Mouse (Mus musculus) G1E (cell line): ENCODE data around the gene Lmna. TPM values are rescaled to one million over a fixed set of nuclear protein-coding genes. Genes with fewer than 3 reads are reported as not detected.

Experiments
- ATAC-seq: 2 replicates; pipeline ENCODE4 v1.8.0; 2016; ENCODE audit warnings: mild to moderate bottlenecking; ENCODE audit not compliant: insufficient number of reproducible peaks, poor library complexity, low FRiP score, severe bottlenecking; ENCODE audit errors: extremely low read depth
- DNase-seq: peaks from one replicate; pipeline ENCODE4 v3.0.0; 2012; ENCODE audit warnings: low spot score
- H3K27me3 ChIP-seq: 2 replicates; pipeline ENCODE4 v1.6.1; 2012; ENCODE audit warnings: mild to moderate bottlenecking, low read length, inconsistent platforms; ENCODE audit not compliant: insufficient read depth
- H3K36me3 ChIP-seq: replicated peaks from 2 replicates; pipeline ENCODE3; 2012; ENCODE audit warnings: mild to moderate bottlenecking, inconsistent platforms
- H3K4me1 ChIP-seq: 2 replicates; pipeline ENCODE4 v1.6.1; 2012; ENCODE audit warnings: low read depth, low read length, inconsistent platforms, mixed read lengths; ENCODE audit not compliant: insufficient read depth
- H3K4me3 ChIP-seq: 2 replicates; pipeline ENCODE4 v1.5.1; 2012; ENCODE audit warnings: low read depth, mild to moderate bottlenecking, inconsistent platforms, low read length, moderate library complexity, mixed read lengths
- H3K9me3 ChIP-seq: replicated peaks from 2 replicates; pipeline ENCODE4 v1.6.1; 2012; ENCODE audit warnings: inconsistent platforms
- CTCF ChIP-seq: IDR thresholded peaks from 2 replicates; pipeline ENCODE4 v1.5.1; 2012; ENCODE audit warnings: low read depth, low read length, inconsistent platforms, mixed read lengths
- GATA1 ChIP-seq: IDR thresholded peaks from 2 replicates; pipeline ENCODE4 v1.6.1; 2012; ENCODE audit warnings: borderline replicate concordance, low read length, inconsistent platforms, mixed read lengths
- GATA2 ChIP-seq: IDR thresholded peaks from 2 replicates; pipeline ENCODE4 v1.6.1; 2012; ENCODE audit warnings: low read depth, low read length, inconsistent platforms, borderline replicate concordance
- POLR2AphosphoS5 ChIP-seq: IDR thresholded peaks from 2 replicates; pipeline ENCODE4 v1.6.1; 2012; ENCODE audit warnings: low read depth, low read length, inconsistent platforms; ENCODE audit not compliant: insufficient replicate concordance
- TAL1 ChIP-seq: conservative IDR thresholded peaks from 2 replicates; pipeline ENCODE4 v1.6.1; 2012; ENCODE audit warnings: low read depth, low read length, inconsistent platforms, mixed read lengths
- polyA plus RNA-seq: library from polyadenylated mRNA; stranded (reverse); fragments of >175 nt; gene quantifications from 2 replicates; pipeline ENCODE4 v1.2.3, GENCODE M21; 2012
- total RNA-seq, 2 experiments: library from RNA; stranded (forward) in 1 of 2; stranded (reverse) in 1 of 2; fragments of 200-1000 nt in 1 of 2; fragments of >200 nt in 1 of 2; fragmentation: Nextera tagmentation in 1 of 2; gene quantifications; 2 replicates each; pipeline ENCODE4 v1.2.3; 2014 to 2017

The Lmna gene
- total and polyA plus RNA-seq, 3 experiments = 72.1 to 336 (median 98.2) TPM

DNA sequence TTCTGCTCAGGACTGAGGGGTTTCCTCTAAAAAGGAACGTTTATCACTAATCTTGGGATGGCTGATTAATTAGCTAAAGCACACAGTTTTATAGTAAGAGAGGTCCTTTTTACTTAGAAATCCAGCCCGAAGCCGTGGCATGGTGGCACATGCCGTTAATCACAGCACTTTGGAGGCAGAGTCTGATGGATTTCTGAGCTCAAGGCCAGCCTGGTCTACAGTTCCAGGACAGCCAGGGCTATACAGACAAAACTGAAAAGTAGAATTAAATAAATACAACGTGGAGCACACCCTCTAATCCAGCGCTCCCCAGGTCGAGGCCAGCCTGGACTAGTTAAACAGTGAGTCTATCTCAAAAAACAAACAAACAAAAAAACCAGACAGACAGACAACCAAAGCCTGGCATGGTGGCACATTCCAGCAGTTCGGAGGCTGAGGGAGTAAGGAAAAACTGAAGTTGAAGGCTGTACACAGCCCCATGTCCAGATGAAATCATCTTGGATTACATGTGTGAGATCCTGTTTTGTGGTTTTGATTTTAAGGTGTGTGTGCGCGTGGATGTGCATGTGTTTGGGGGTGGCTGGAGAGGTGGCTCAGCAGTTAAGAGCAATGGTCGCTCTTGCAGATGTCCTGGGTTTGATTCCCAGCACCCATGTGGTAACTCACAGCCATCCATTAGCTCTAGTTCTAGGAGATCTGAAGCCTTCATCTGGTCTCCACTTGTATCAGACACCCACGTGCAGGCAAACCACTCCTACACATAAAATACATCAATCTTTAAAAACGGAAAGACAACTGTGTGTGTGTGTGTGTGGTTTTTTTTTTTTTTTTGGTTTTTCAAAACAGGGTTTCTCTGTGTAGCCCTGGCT is 899 bp upstream of the Lmna start:
- H3K36me3 ChIP-seq = peaks cover 7% of the 10 kb centered on the region
- no peaks in the 10 kb centered on the region for H3K27me3 ChIP-seq
- H3K9me3 ChIP-seq = no peaks in the 10 kb centered on the region
- TF ChIP-seq TAL1 (no peak), POLR2AphosphoS5 (no peak), GATA1 (no peak), CTCF (no peak), GATA2 (no peak)
- peaks cover 97% of the 10 kb centered on the region for H3K4me1 ChIP-seq
- DNase-seq = no peak
- ATAC-seq = no peak
- H3K4me3 ChIP-seq = peak overlapping the region; percentile 70; the same call in 1 of the 2 replicates

DNA sequence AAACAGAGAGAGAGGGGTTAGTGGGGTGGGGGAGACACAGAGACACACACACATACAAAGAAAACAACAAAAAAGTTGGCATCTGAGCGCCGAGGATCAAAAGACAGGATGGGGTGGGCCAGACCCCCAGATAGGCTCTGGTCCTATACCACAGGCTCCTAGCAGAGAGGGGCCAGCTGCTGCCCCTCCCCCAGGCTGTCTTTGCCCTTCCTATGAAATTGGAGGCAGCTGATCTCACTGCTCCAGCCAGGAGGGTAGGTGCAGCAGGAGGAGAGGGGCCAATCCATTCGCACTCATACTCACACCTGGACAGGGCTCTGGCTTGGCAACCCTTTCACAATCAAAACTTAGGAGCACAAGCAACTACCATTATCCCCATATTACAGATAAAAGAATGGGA is 506 bp downstream of the Lmna start:
- Histone ChIP-seq H3K4me1 (peaks cover 97% of the 10 kb centered on the region), H3K27me3 (no peaks in the 10 kb centered on the region), H3K36me3 (peaks cover 7% of the 10 kb centered on the region), H3K4me3 (peak overlapping the region; percentile 70), H3K9me3 (no peaks in the 10 kb centered on the region)
- ATAC-seq = no peak
- DNase-seq = no peak
- TF ChIP-seq CTCF = no peak
- no peak for TF ChIP-seq GATA2
- no peak for TF ChIP-seq GATA1
- no peak for TF ChIP-seq POLR2AphosphoS5
- TF ChIP-seq TAL1 = no peak

DNA sequence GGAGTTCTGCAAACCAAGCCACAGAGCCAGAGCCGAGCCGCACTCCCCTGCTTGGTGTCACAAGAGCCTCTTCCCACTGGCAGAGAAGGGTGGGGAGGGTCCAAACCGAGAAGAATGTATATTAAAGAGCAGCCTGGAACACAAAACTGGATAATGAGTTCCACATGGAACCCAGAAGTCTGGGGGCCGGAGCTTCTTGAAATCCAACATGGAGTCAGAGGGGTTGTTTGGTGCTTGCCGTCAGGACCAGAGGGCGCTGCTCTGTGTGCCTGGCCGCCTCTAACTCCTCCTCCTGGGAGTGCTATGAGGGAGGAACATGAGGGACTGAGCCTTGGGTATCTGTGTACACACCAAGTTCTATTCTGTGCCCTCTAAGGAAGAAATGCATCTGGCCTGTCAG is 4.0 kb downstream of the Lmna start:
- Histone ChIP-seq H3K36me3 (peaks cover 11% of the 10 kb centered on the region), H3K4me1 (peaks cover 96% of the 10 kb centered on the region), H3K27me3 (no peaks in the 10 kb centered on the region), H3K9me3 (no peaks in the 10 kb centered on the region), H3K4me3 (no peak overlapping the region)
- no peak for ATAC-seq
- DNase-seq = no peak
- TF ChIP-seq POLR2AphosphoS5 (no peak), GATA2 (no peak), GATA1 (no peak), CTCF (no peak), TAL1 (no peak)

DNA sequence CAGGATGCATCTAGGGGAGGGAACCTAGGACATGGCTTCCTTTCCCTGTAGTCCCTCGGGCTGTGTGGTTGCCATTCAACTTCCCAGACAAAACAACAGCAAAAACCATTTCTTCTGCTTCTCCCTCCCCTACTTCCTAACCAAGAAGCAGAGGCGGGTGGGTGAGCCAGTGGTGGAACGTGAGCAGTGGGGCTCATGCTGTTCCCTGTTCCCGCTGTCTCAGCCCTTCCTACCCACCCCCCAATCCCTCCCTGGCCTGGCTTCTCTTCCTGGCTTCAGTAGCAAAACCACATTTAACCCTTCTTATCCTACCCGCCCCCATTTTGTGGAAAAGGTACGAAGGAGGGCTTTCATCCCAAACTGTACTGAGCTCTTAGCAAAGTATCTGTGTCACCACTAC is 4.7 kb downstream of the Lmna start:
- TF ChIP-seq POLR2AphosphoS5 (no peak), TAL1 (no peak), GATA1 (no peak), CTCF (no peak), GATA2 (no peak)
- Histone ChIP-seq H3K9me3 (no peaks in the 10 kb centered on the region), H3K27me3 (no peaks in the 10 kb centered on the region), H3K4me1 (peaks cover 96% of the 10 kb centered on the region), H3K4me3 (no peak overlapping the region), H3K36me3 (peaks cover 17% of the 10 kb centered on the region)
- ATAC-seq (no peak), DNase-seq (no peak)

DNA sequence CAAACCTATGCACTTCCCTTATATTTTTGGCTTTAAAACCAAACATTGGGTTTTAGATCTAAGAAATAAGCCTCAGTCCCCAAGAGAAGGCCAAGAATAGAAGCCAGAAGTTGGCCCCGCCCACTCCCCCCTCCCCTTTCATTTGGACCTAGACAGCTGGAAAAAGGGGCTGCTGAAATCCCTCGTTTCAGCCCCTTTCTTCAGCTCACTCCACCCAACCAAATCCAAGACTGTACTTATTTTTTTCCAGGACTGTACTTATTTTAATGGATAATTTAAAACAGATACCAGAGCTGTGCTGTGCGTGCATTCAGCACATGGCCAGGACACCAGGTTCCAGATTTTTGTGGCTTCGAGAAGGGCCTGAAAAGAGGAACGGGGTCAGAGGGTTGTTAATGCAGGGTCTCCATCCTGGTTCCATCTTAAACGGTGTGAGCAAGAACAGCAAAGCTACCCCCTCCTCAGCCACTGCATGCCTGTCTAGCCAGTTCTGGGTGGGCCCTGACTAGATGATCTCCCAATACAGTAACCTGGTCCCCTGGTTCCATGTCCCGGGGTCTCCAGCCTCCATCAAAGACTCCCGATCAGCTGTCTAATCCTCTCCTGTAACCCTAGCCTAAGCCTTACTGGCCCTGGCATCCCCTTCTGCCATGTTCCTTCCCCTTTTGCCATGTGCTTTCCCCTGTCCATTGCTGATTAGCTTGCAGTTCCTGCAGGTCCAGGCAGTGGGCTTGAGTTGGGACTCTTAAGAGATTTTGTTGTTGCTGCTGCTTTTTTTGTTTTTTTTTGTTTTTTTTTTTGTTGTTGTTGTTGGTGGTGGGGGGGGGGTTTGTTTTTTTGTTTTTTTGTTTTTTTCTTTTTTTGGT is 5.6 kb downstream of the Lmna start:
- ATAC-seq = no peak
- H3K4me3 ChIP-seq = no peak overlapping the region
- peaks cover 95% of the 10 kb centered on the region for H3K4me1 ChIP-seq

DNA sequence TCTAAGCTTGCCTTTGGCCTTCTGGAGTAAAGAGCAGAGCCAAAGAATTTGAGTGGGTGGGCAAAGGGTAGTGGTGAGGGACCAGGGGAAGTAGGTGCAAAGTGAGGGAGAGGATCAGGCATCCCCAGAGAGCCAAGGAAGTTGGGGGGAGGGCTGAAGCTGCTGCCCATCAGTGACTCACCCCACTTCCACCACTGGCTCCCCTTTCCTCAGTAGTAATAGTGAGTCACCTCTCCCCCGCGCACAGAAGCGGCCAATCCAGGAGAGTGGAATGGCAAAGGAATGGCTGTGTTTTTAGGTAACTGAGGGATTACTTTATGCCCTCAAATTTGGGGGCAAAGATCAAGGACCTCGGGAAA is 6.3 kb downstream of the Lmna start:
- no peaks in the 10 kb centered on the region for H3K27me3 ChIP-seq
- peak overlapping the region; percentile 89 for H3K4me3 ChIP-seq
- DNase-seq (no peak), ATAC-seq (no peak)
- H3K9me3 ChIP-seq = no peaks in the 10 kb centered on the region
- TF ChIP-seq GATA1 = no peak
- TF ChIP-seq POLR2AphosphoS5 = no peak
- TF ChIP-seq CTCF = no peak
- TF ChIP-seq GATA2 = no peak
- TF ChIP-seq TAL1 = no peak
- peaks cover 89% of the 10 kb centered on the region for H3K4me1 ChIP-seq
- H3K36me3 ChIP-seq = peaks cover 32% of the 10 kb centered on the region

More for the DNA sequence above, 5.6 kb downstream of the Lmna start:
- no peaks in the 10 kb centered on the region for H3K9me3 ChIP-seq
- DNase-seq = no peak
- H3K27me3 ChIP-seq = no peaks in the 10 kb centered on the region
- peaks cover 26% of the 10 kb centered on the region for H3K36me3 ChIP-seq
- TF ChIP-seq GATA1 (no peak), CTCF (no peak), GATA2 (no peak), POLR2AphosphoS5 (no peak), TAL1 (no peak)
